Mouse (Mus musculus) bone marrow, adult 2 months (tissue): Measurements from ENCODE around the gene Ppp3r1.

ENCODE experiments used
- CTCF ChIP-seq: fragments of 200-500 bp; IDR thresholded peaks from 2 replicates; pipeline ENCODE4 v1.5.1; 2011; ENCODE audit warnings: low read length, control low read depth; ENCODE audit not compliant: control insufficient read depth, insufficient read depth
- POLR2A ChIP-seq: fragments of 200-500 bp; IDR thresholded peaks from 2 replicates; pipeline ENCODE4 v1.6.1; 2011; ENCODE audit warnings: low read depth, mild to moderate bottlenecking, control low read depth, low read length, borderline replicate concordance; ENCODE audit not compliant: control insufficient read depth

DNA sequence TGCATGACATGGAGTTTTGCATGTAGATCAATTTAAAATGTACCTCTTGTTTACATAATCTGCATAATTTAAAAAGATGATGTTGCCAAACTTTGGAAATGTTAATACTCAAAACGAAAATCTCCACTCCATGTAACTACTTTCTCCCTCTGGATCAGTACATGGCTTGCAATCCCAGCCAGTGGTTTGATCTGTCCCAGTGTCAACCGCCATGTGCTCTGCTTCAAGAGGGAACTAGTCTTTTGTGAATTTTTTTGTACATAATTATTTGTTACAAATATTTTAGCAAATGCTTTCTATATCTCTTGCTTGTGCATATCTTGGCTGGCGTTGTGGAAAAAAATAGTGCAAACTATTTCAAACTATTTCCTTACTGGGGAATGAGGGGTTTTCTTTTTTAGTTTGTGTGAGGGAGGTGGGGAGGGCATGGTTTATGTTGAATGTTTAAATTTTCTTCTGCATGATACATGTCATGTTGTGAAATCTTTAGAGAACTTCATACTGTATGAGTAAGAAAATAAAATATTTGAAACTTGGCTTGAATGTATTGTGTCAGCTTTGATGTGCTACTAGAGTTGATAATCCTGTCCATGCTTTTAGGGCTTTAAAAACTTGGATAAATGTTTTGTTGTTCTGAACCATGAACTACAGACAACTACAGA lies 40.9 kb downstream of the Ppp3r1 start:
- TF ChIP-seq CTCF (no peak), POLR2A (no peak)
